Mouse (Mus musculus): ENCODE data around the gene Tssk1. TPM values are rescaled to one million over a fixed set of nuclear protein-coding genes. Genes with fewer than 3 reads are reported as not detected.

The Tssk1 gene
- polyA plus RNA-seq, 1 experiment from 2014 or later, result 0.07 TPM

Other genes starting within 250 kb of the Tssk1 start
- 8.2 and 10.0 TPM in 2 replicates for gene Ccdc74a, start 247.8 kb upstream of the Tssk1 start, polyA plus RNA-seq (2015; fragmentation: Nextera tagmentation; extraction: Ambion mirVana)
- 46.6 and 56.0 TPM in 2 replicates for gene Med15, start 161.3 kb upstream of the Tssk1 start, polyA plus RNA-seq (2015; fragmentation: Nextera tagmentation; extraction: Ambion mirVana)
- gene Klhl22, start 134.6 kb upstream of the Tssk1 start, polyA plus RNA-seq (2015; fragmentation: Nextera tagmentation; extraction: Ambion mirVana), result 76.2 and 77.1 TPM in 2 replicates
- gene Scarf2, start 96.9 kb upstream of the Tssk1 start, polyA plus RNA-seq (2015; fragmentation: Nextera tagmentation; extraction: Ambion mirVana), result 3.4 and 3.7 TPM in 2 replicates
- gene B830017H08Rik, start 61.1 kb upstream of the Tssk1 start, polyA plus RNA-seq (2015; fragmentation: Nextera tagmentation; extraction: Ambion mirVana), result 1.7 and 1.9 TPM in 2 replicates
- gene Car15, start 55.9 kb upstream of the Tssk1 start, polyA plus RNA-seq (2015; fragmentation: Nextera tagmentation; extraction: Ambion mirVana), result 3.2 and 5.8 TPM in 2 replicates
- gene Gm20518, start 2.6 kb upstream of the Tssk1 start, polyA plus RNA-seq (2015; fragmentation: Nextera tagmentation; extraction: Ambion mirVana), result 0.47 and 0.49 TPM in 2 replicates
- 86.3 and 89.6 TPM in 2 replicates for gene Dgcr2, start 4.3 kb downstream of the Tssk1 start, polyA plus RNA-seq (2015; fragmentation: Nextera tagmentation; extraction: Ambion mirVana)
- gene Tssk2, start 4.4 kb downstream of the Tssk1 start, polyA plus RNA-seq (2015; fragmentation: Nextera tagmentation; extraction: Ambion mirVana), result not detected in 2 replicates
- gene Ess2, start 17.1 kb downstream of the Tssk1 start, polyA plus RNA-seq (2015; fragmentation: Nextera tagmentation; extraction: Ambion mirVana), result 43.9 and 48.2 TPM in 2 replicates
- gene Gsc2, start 20.8 kb downstream of the Tssk1 start, polyA plus RNA-seq (2015; fragmentation: Nextera tagmentation; extraction: Ambion mirVana), result not detected in 2 replicates
- 163 and 169 TPM in 2 replicates for gene Slc25a1, start 34.0 kb downstream of the Tssk1 start, polyA plus RNA-seq (2015; fragmentation: Nextera tagmentation; extraction: Ambion mirVana)
- not detected in 2 replicates for gene Vpreb2, start 86.2 kb downstream of the Tssk1 start, polyA plus RNA-seq (2015; fragmentation: Nextera tagmentation; extraction: Ambion mirVana)
- gene Dgcr6, start 158.6 kb downstream of the Tssk1 start, polyA plus RNA-seq (2015; fragmentation: Nextera tagmentation; extraction: Ambion mirVana), result 170 and 172 TPM in 2 replicates
- 3.2 and 4.7 TPM in 2 replicates for gene Prodh, start 196.0 kb downstream of the Tssk1 start, polyA plus RNA-seq (2015; fragmentation: Nextera tagmentation; extraction: Ambion mirVana)
- gene Rtn4r, start 233.4 kb downstream of the Tssk1 start, polyA plus RNA-seq (2015; fragmentation: Nextera tagmentation; extraction: Ambion mirVana), result 19.6 and 23.9 TPM in 2 replicates

Measured in neural tube, embryonic 13.5 days (tissue).